Mouse (Mus musculus): Measurements from ENCODE around the gene Flrt1.

- TF ChIP-seq CTCF (IDR thresholded peaks at IDR 0.05; ENCODE audit: control insufficient read depth, insufficient read depth, low read length) (no peak), POLR2A (IDR thresholded peaks at IDR 0.05; ENCODE audit: borderline replicate concordance, control insufficient read depth, low read depth, low read length) (no peak)
These were observed 38.9 kb upstream of the Flrt1 start for GRCm38 (mm10) chr19:7144458-7144857.

All from bone marrow, adult 2 months (tissue).